9 mouse cellular contexts compared by ENCODE assay signal in genomic region chr6:127582391-127583176, GRCm38 (mm10). TPM values are rescaled to one million over a fixed set of nuclear protein-coding genes. Genes with fewer than 3 reads are reported as not detected.
DNase-seq lines count a peak whose midpoint lies in the region; ATAC-seq lines count a peak whose summit lies in the region.
"Had no signal": no experiment of that assay in that cellular context is flagged by ENCODE, and none has a peak within 500 bp of the region (broad histone marks: within the 10 kb centered on the region; RNA-seq: fewer than 3 reads in every experiment).

No protein-coding gene starts in this region.

- H3K27ac ChIP-seq in intestine, embryonic 16.5 days (ENCODE audit: low read length), result peak overlapping the region; percentile 41; the same call in 1 of the 2 replicates

- peak overlapping the region; percentile 30; the same call in 1 of the 2 replicates for H3K9ac ChIP-seq in intestine, embryonic 16.5 days (ENCODE audit: low read depth, low read length)

- 7% methylated on average over 15 of the region's 15 CpGs for WGBS in intestine, embryonic 16.5 days

- H3K4me1 ChIP-seq in intestine, embryonic 16.5 days (ENCODE audit: control insufficient read depth, insufficient read depth, low read length), result peaks cover 11% of the 10 kb centered on the region

- peak; percentile 49 for DNase-seq in ovary, postnatal 10 days (ENCODE audit: low spot score)
- DNase-seq in ovary, adult 18-20 months (ENCODE audit: low spot score), result no peak
- peak; percentile 91 for DNase-seq in embryo, embryonic 11 days
- peak; percentile 31 for DNase-seq in gastrocnemius, postnatal 25 days
- peak; percentile 85 to 89 for DNase-seq in left cerebral cortex, postnatal 25 days (ENCODE audit: low spot score in 2 of 2)
- peak; percentile 82 for DNase-seq in mesoderm, embryonic 11.5 days (ENCODE audit: low read depth, low spot score)
- DNase-seq in skeletal muscle tissue, adult 2 months (ENCODE audit: low read depth, low spot score), result peak; percentile 34

- peak overlapping the region; percentile 55 for H3K4me2 ChIP-seq in intestine, embryonic 16.5 days (ENCODE audit: low read depth, low read length)

- no peaks in the 10 kb centered on the region for H3K36me3 ChIP-seq in intestine, embryonic 16.5 days (ENCODE audit: control insufficient read depth, insufficient read depth, low read length)
- H3K36me3 ChIP-seq: G1E had no signal

- no peaks in the 10 kb centered on the region for H3K9me3 ChIP-seq in intestine, embryonic 16.5 days (ENCODE audit: control insufficient read depth, low read length)

- ATAC-seq in intestine, embryonic 16.5 days, result peak; percentile 61

- H3K4me3 ChIP-seq in intestine, embryonic 16.5 days (ENCODE audit: low read length), result peak overlapping the region; percentile 31

- intact Hi-C loops in left cerebral cortex, postnatal 25 days (cut with DNase I), result loop anchor here (2.0 to 5.0 kb wide), 3 partner anchors 22 to 80 kb away; partner anchors contain the start of gene Cracr2a

- no peaks in the 10 kb centered on the region for H3K27me3 ChIP-seq in intestine, embryonic 16.5 days (replicated peaks; ENCODE audit: control insufficient read depth, insufficient read depth, low read length)

RNA-seq across cellular contexts. Expression of gene Cracr2a, which starts 21.4 kb away (rescaled TPM):
- total RNA-seq in gastrocnemius, postnatal 25 days (2021), result under 1 TPM; 0.43 to 0.49 TPM
- 2.6 and 3.6 TPM in 2 replicates for polyA plus RNA-seq in intestine, embryonic 16.5 days (2015; fragmentation: Nextera tagmentation; extraction: Ambion mirVana)
- 1 to 10 TPM; 1.8 to 2.8 TPM for total RNA-seq in left cerebral cortex, postnatal 25 days (2021)
- polyA plus RNA-seq: G1E had no signal
